In genomic region chr9:122525621-122526055, GRCm38 (mm10) we compare ENCODE assay signal across 11 mouse cellular contexts.
DNase-seq lines count a peak whose midpoint lies in the region; ATAC-seq and TF ChIP-seq lines count a peak whose summit lies in the region.
"Had no signal": no experiment of that assay in that cellular context is flagged by ENCODE, and none has a peak within 500 bp of the region (broad histone marks: within the 10 kb centered on the region; RNA-seq: fewer than 3 reads in every experiment).

No protein-coding gene starts in this region.

- no peak for TF ChIP-seq POLR2A in cerebellum, adult 2 months (IDR thresholded peaks at IDR 0.05; ENCODE audit: borderline replicate concordance, insufficient read depth, low read length)

- no peaks in the 10 kb centered on the region for H3K9me3 ChIP-seq in embryonic facial prominence, embryonic 14.5 days (ENCODE audit: control insufficient read depth, low read length)
- H3K9me3 ChIP-seq: liver, embryonic 15.5 days; stomach, embryonic 15.5 days had no signal

- H3K36me3 ChIP-seq in embryonic facial prominence, embryonic 14.5 days (ENCODE audit: control insufficient read depth, insufficient read depth, low read length): no peaks in the 10 kb centered on the region
- H3K36me3 ChIP-seq: liver, embryonic 15.5 days; stomach, embryonic 15.5 days had no signal

- DNase-seq in heart, adult 11 months: peak; percentile 51
- no peak for DNase-seq in heart, postnatal 10 days
- peak; percentile 45 for DNase-seq in 3134 (ENCODE audit: extremely low read depth, insufficient read length, low spot score)
- peak; percentile 78 for DNase-seq in NIH3T3 (ENCODE audit: low read depth)
- peak; percentile 94 for DNase-seq in embryonic facial prominence, embryonic 14.5 days (ENCODE audit: low spot score)
- no peak for DNase-seq in cerebellum, adult 11-12 months
- DNase-seq in layer of hippocampus, postnatal 36 days: no peak
- DNase-seq in cerebellum, adult 2 months: no peak

- WGBS in embryonic facial prominence, embryonic 14.5 days: 19% methylated on average over 10 of the region's 10 CpGs
- 25% methylated on average over 10 of the region's 10 CpGs for WGBS in cerebellum, adult 2 months

- peaks cover 11% of the 10 kb centered on the region; the same call in 1 of the 2 replicates for H3K4me1 ChIP-seq in embryonic facial prominence, embryonic 14.5 days (ENCODE audit: control insufficient read depth, insufficient read depth, low read length)
- no peaks in the 10 kb centered on the region for H3K4me1 ChIP-seq in cerebellum, adult 2 months (ENCODE audit: control insufficient read depth, insufficient read depth, low read length)
- H3K4me1 ChIP-seq: liver, embryonic 15.5 days; stomach, embryonic 15.5 days had no signal

- no peak for TF ChIP-seq CTCF in cerebellum, adult 2 months (IDR thresholded peaks at IDR 0.05; ENCODE audit: borderline replicate concordance, insufficient read depth, low read depth, low read length)

- no peak overlapping the region; the same call in 1 of the 2 replicates for H3K27ac ChIP-seq in embryonic facial prominence, embryonic 14.5 days (replicated peaks; ENCODE audit: low read depth, low read length)
- no peak overlapping the region for H3K27ac ChIP-seq in cerebellum, adult 2 months (ENCODE audit: insufficient read depth, low read length)
- H3K27ac ChIP-seq: liver, embryonic 15.5 days; stomach, embryonic 15.5 days had no signal

- peak overlapping the region; percentile 24; the same call in 1 of the 2 replicates for H3K4me2 ChIP-seq in embryonic facial prominence, embryonic 14.5 days (ENCODE audit: low read depth, low read length)
- H3K4me2 ChIP-seq: liver, embryonic 15.5 days; stomach, embryonic 15.5 days had no signal

- intact Hi-C loops in heart, postnatal 10 days (cut with DNase I): no loop called here

- H3K4me3 ChIP-seq in embryonic facial prominence, embryonic 14.5 days (ENCODE audit: low read depth, low read length): no peak overlapping the region
- no peak overlapping the region for H3K4me3 ChIP-seq in cerebellum, adult 2 months (replicated peaks; ENCODE audit: insufficient read depth, low read depth, low read length)
- H3K4me3 ChIP-seq: liver, embryonic 15.5 days; stomach, embryonic 15.5 days had no signal

- ATAC-seq in embryonic facial prominence, embryonic 14.5 days (ENCODE audit: low read depth): peak; percentile 89
- ATAC-seq: inflammation-experienced regulatory T-cells, adult 6 months had no signal

- H3K9ac ChIP-seq in embryonic facial prominence, embryonic 14.5 days (ENCODE audit: low read depth, low read length): 0 out of 2 replicates have a peak overlapping the region, but pooled peaks have one; percentile 1
- H3K9ac ChIP-seq: liver, embryonic 15.5 days; stomach, embryonic 15.5 days had no signal

- H3K27me3 ChIP-seq in embryonic facial prominence, embryonic 14.5 days (replicated peaks; ENCODE audit: control insufficient read depth, insufficient read depth, low read length): no peaks in the 10 kb centered on the region
- H3K27me3 ChIP-seq in cerebellum, adult 2 months (ENCODE audit: control insufficient read depth, insufficient read depth, low read length): no peaks in the 10 kb centered on the region; the same call in 1 of the 2 replicates
- H3K27me3 ChIP-seq: liver, embryonic 15.5 days; stomach, embryonic 15.5 days had no signal

Comparison
In these comparisons a context has a peak if more than half of its experiments do, and no peak if none do; other contexts are left out.
1. DNase-seq: peak in heart, adult 11 months (single experiment), 3134 (single experiment), NIH3T3 (single experiment) and embryonic facial prominence, embryonic 14.5 days (single experiment); none in heart, postnatal 10 days (0 of 2), cerebellum, adult 11-12 months (single experiment), layer of hippocampus, postnatal 36 days (0 of 2) and cerebellum, adult 2 months (0 of 2).